Mouse (Mus musculus) limb, embryonic 11.5 days (tissue): ENCODE measurements around the gene Gm10803. TPM values are rescaled to one million over a fixed set of nuclear protein-coding genes. Genes with fewer than 3 reads are reported as not detected.

ENCODE experiments used
- ATAC-seq: fragments of 200-750 bp; cut with Nextera tagmentation; 2 replicates; pipeline ENCODE4 v1.8.0; 2017; ENCODE audit warnings: low read depth; ENCODE audit not compliant: insufficient number of reproducible peaks, low FRiP score, low TSS enrichment
- DNase-seq: peaks from one replicate; pipeline ENCODE4 v3.0.0-alpha.2; 2015; ENCODE audit warnings: low spot score
- H3K27ac ChIP-seq: fragments of 300-500 bp; sonication (generic); replicated peaks from 2 replicates; pipeline ENCODE4 v1.5.1; 2014; ENCODE audit warnings: low read depth, mild to moderate bottlenecking, low read length
- H3K27me3 ChIP-seq: fragments of 300-500 bp; sonication (generic); 2 replicates; pipeline ENCODE4 v1.6.1; 2014; ENCODE audit warnings: mild to moderate bottlenecking, low read length, mixed read lengths; ENCODE audit not compliant: control insufficient read depth, insufficient read depth
- H3K36me3 ChIP-seq: fragments of 300-500 bp; sonication (generic); 2 replicates; pipeline ENCODE4 v1.6.1; 2014; ENCODE audit warnings: mild to moderate bottlenecking, low read length, moderate library complexity, mixed read lengths; ENCODE audit not compliant: control insufficient read depth, insufficient read depth
- H3K4me1 ChIP-seq: fragments of 300-500 bp; sonication (generic); 2 replicates; pipeline ENCODE4 v1.6.1; 2014; ENCODE audit warnings: low read length, mixed read lengths; ENCODE audit not compliant: control insufficient read depth, insufficient read depth
- H3K4me2 ChIP-seq: fragments of 300-500 bp; sonication (generic); 2 replicates; pipeline ENCODE4 v1.6.1; 2014; ENCODE audit warnings: low read depth, mild to moderate bottlenecking, moderate library complexity; ENCODE audit not compliant: severe bottlenecking
- H3K4me3 ChIP-seq: fragments of 300-500 bp; sonication (generic); 2 replicates; pipeline ENCODE4 v1.5.1; 2014; ENCODE audit warnings: low read depth, low read length
- H3K9ac ChIP-seq: fragments of 300-500 bp; sonication (generic); 2 replicates; pipeline ENCODE4 v1.6.1; 2014; ENCODE audit warnings: mild to moderate bottlenecking, low read length
- H3K9me3 ChIP-seq: fragments of 300-500 bp; sonication (generic); 2 replicates; pipeline ENCODE4 v1.6.1; 2016; ENCODE audit warnings: low read length; ENCODE audit not compliant: control insufficient read depth
- WGBS: fragments of 180-500 bp; shearing (Covaris S2); extraction: QIAGEN DNeasy Blood & Tissue Kit; methylation state at CpG from one replicate; pipeline ENCODE4 v1.1.7; 2014; 5-methylcytosine and 5-hydroxymethylcytosine counted together
- polyA plus RNA-seq: library from polyadenylated mRNA; unstranded; fragments of >200 nt; fragmentation: Nextera tagmentation; extraction: Ambion mirVana; gene quantifications from 2 replicates; pipeline ENCODE4 v1.2.1, GENCODE M21; 2014

Gm10803 gene
- polyA plus RNA-seq, 1 experiment from 2014 or later: not detected

- Histone ChIP-seq H3K36me3 (no peaks in the 10 kb centered on the region), H3K4me1 (peaks cover 33% of the 10 kb centered on the region), H3K27ac (no peak overlapping the region), H3K27me3 (no peaks in the 10 kb centered on the region), H3K9ac (no peak overlapping the region), H3K4me3 (no peak overlapping the region), H3K4me2 (no peak overlapping the region), H3K9me3 (no peaks in the 10 kb centered on the region)
- WGBS: 23% methylated on average over 11 of the region's 11 CpGs
- ATAC-seq: no peak
- DNase-seq: no peak
These were observed 36.8 kb downstream of the Gm10803 start for GRCm38 (mm10) chr2:93597145-93597544.

GRCm38 (mm10) chr2:93599731-93600130, 39.4 kb downstream of the Gm10803 start:
- H3K27ac ChIP-seq: no peak overlapping the region
- DNase-seq: no peak
- no peaks in the 10 kb centered on the region for H3K36me3 ChIP-seq

GRCm38 (mm10) chr2:93604601-93605285, 44.4 kb downstream of the Gm10803 start:
- Histone ChIP-seq H3K36me3 (no peaks in the 10 kb centered on the region), H3K4me1 (peaks cover 7% of the 10 kb centered on the region), H3K9ac (no peak overlapping the region), H3K9me3 (no peaks in the 10 kb centered on the region), H3K27me3 (no peaks in the 10 kb centered on the region), H3K27ac (no peak overlapping the region), H3K4me2 (no peak overlapping the region), H3K4me3 (no peak overlapping the region)
- no peak for ATAC-seq
- no peak for DNase-seq
- 90% methylated on average over 6 of the region's 6 CpGs for WGBS

More at GRCm38 (mm10) chr2:93599731-93600130, 39.4 kb downstream of the Gm10803 start:
- Histone ChIP-seq H3K4me1 (peaks cover 27% of the 10 kb centered on the region), H3K27me3 (no peaks in the 10 kb centered on the region), H3K4me3 (no peak overlapping the region), H3K9me3 (no peaks in the 10 kb centered on the region), H3K9ac (no peak overlapping the region), H3K4me2 (no peak overlapping the region)
- no peak for ATAC-seq
- 43% methylated on average over 9 of the region's 9 CpGs for WGBS

- no peak overlapping the region for H3K4me2 ChIP-seq
- no peak overlapping the region for H3K4me3 ChIP-seq
- no peaks in the 10 kb centered on the region for H3K27me3 ChIP-seq
- WGBS: 66% methylated on average over 3 of the region's 3 CpGs
- DNase-seq (no peak), ATAC-seq (no peak)
- H3K9me3 ChIP-seq: no peaks in the 10 kb centered on the region
- H3K27ac ChIP-seq: no peak overlapping the region
- H3K4me1 ChIP-seq: no peaks in the 10 kb centered on the region
- no peak overlapping the region for H3K9ac ChIP-seq
- H3K36me3 ChIP-seq: no peaks in the 10 kb centered on the region
These were observed 48.4 kb downstream of the Gm10803 start for GRCm38 (mm10) chr2:93608800-93609199.

- Histone ChIP-seq H3K4me1 (peaks cover 16% of the 10 kb centered on the region), H3K4me3 (no peak overlapping the region), H3K27ac (no peak overlapping the region), H3K9me3 (no peaks in the 10 kb centered on the region), H3K9ac (no peak overlapping the region), H3K4me2 (no peak overlapping the region), H3K36me3 (no peaks in the 10 kb centered on the region), H3K27me3 (no peaks in the 10 kb centered on the region)
- WGBS: 89% methylated on average over 7 of the region's 7 CpGs
- DNase-seq (no peak), ATAC-seq (no peak)
These were observed 52.7 kb downstream of the Gm10803 start for GRCm38 (mm10) chr2:93613020-93613419.

Other genes with a start within 250 kb of the Gm10803 start
- 23.1 and 29.8 TPM in 2 replicates for gene Tspan18, start 226.1 kb upstream of the Gm10803 start, polyA plus RNA-seq
- gene Cd82, start 97.4 kb upstream of the Gm10803 start, polyA plus RNA-seq: 5.4 and 6.0 TPM in 2 replicates
- gene Alx4, start 81.8 kb downstream of the Gm10803 start, polyA plus RNA-seq: 7.9 and 10.0 TPM in 2 replicates